Mouse (Mus musculus) kidney, adult 2 months (tissue): ENCODE data around the gene Nmnat2.

Experiments used
- CTCF ChIP-seq: fragments of 200-500 bp; conservative IDR thresholded peaks from 2 replicates; pipeline ENCODE4 v1.5.1; 2011; ENCODE audit warnings: low read depth, mild to moderate bottlenecking, control low read depth, low read length, moderate library complexity, mixed read lengths; ENCODE audit not compliant: insufficient read depth, insufficient read length
- POLR2A ChIP-seq: fragments of 200-500 bp; IDR thresholded peaks from one replicate; pipeline ENCODE4 v1.6.1; 2011; ENCODE audit warnings: low read depth, low read length, control low read depth

DNA sequence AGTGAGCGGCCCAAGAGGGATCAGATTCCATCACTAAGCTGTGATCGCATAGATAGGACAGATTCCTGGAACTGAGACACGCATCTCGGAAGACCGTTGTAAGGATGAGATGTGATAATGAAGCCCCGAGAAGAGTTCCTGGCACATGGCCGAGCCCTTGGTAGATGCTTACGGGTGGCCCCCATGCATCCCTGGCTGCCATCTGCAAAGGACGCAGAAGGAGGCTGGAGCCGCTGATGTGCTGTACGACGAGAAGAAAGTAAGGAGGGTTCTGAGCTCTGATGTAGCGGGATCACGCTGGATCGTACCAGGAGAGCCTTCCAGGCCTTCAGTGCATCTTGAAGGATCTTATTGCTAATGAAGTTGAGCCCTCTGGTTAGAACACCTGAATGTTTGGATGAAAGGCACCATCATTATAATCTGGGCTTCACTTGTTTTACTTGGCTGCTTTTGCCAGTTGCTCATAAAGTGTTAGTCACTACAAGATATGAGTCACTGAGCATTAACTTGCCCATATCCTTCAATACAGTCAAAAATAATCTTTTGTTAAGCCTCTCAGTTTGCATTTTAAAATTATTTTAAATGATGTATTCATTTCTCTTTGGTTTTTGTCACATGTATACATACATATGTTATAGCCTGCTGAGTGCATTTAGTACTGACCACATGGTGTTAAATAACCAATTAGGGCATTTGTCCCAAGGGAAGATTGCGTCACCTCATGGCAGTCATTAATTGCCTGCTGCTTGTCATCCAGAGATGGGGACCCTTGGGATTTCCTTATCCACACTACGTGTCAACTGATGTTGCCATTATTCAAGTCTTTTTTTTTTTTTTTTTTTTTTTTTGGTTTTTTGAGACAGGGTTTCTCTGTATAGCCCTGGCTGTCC lies 147.7 kb downstream of the Nmnat2 start:
- TF ChIP-seq CTCF: no peak
- no peak for TF ChIP-seq POLR2A
